Mouse (Mus musculus) hindbrain, embryonic 14.5 days (tissue): ENCODE results near the gene Phospho2. TPM values are rescaled to one million over a fixed set of nuclear protein-coding genes. Genes with fewer than 3 reads are reported as not detected.

Experiments
- ATAC-seq: fragments of 200-750 bp; cut with Nextera tagmentation; 2 replicates; pipeline ENCODE4 v1.8.0; 2017; ENCODE audit warnings: moderate number of reproducible peaks, mild to moderate bottlenecking, moderate TSS enrichment, moderate library complexity; ENCODE audit not compliant: low FRiP score
- DNase-seq: peaks from one replicate; pipeline ENCODE4 v3.0.0-alpha.2; 2015; ENCODE audit warnings: low spot score
- H3K27ac ChIP-seq: fragments of 300-500 bp; sonication (generic); 2 replicates; pipeline ENCODE4 v1.5.1; 2014; ENCODE audit warnings: mild to moderate bottlenecking, moderate library complexity
- H3K27me3 ChIP-seq: fragments of 300-500 bp; sonication (generic); 2 replicates; pipeline ENCODE4 v1.6.1; 2014; ENCODE audit warnings: mild to moderate bottlenecking, low read length, mixed read lengths; ENCODE audit not compliant: control insufficient read depth, insufficient read depth
- H3K36me3 ChIP-seq: fragments of 300-500 bp; sonication (generic); replicated peaks from 2 replicates; pipeline ENCODE4 v1.6.1; 2014; ENCODE audit not compliant: control insufficient read depth, insufficient read depth
- H3K4me1 ChIP-seq: fragments of 300-500 bp; sonication (generic); replicated peaks from 2 replicates; pipeline ENCODE4 v1.6.1; 2014; ENCODE audit warnings: antibody characterized with exemption, low read length, mixed read lengths; ENCODE audit not compliant: control insufficient read depth, insufficient read depth
- H3K4me2 ChIP-seq: fragments of 300-500 bp; sonication (generic); replicated peaks from 2 replicates; pipeline ENCODE4 v1.6.1; 2014; ENCODE audit warnings: mild to moderate bottlenecking, moderate library complexity
- H3K4me3 ChIP-seq: fragments of 300-500 bp; sonication (generic); replicated peaks from 2 replicates; pipeline ENCODE4 v1.5.1; 2014; ENCODE audit warnings: mild to moderate bottlenecking, low read length
- H3K9ac ChIP-seq: fragments of 300-500 bp; sonication (generic); 2 replicates; pipeline ENCODE4 v1.6.1; 2014
- H3K9me3 ChIP-seq: fragments of 300-500 bp; sonication (generic); 2 replicates; pipeline ENCODE4 v1.6.1; 2016; ENCODE audit warnings: low read length; ENCODE audit not compliant: control insufficient read depth
- WGBS: fragments of 180-500 bp; shearing (Covaris S2); extraction: QIAGEN DNeasy Blood & Tissue Kit; methylation state at CpG from one replicate; pipeline ENCODE4 v1.1.7; 2014; 5-methylcytosine and 5-hydroxymethylcytosine counted together
- polyA plus RNA-seq: library from polyadenylated mRNA; unstranded; fragments of >200 nt; fragmentation: Nextera tagmentation; extraction: Ambion mirVana; gene quantifications from 2 replicates; pipeline ENCODE4 v1.2.1, GENCODE M21; 2014

Phospho2 gene
- polyA plus RNA-seq, 1 experiment from 2014 or later: 40.2 TPM

- no peak for ATAC-seq
- no peak for DNase-seq
- Histone ChIP-seq H3K27me3 (no peaks in the 10 kb centered on the region), H3K36me3 (peaks cover 48% of the 10 kb centered on the region), H3K4me1 (no peaks in the 10 kb centered on the region), H3K4me3 (no peak overlapping the region), H3K9me3 (no peaks in the 10 kb centered on the region), H3K9ac (no peak overlapping the region), H3K4me2 (no peak overlapping the region), H3K27ac (no peak overlapping the region)
- 79% methylated on average over 5 of the region's 7 CpGs for WGBS
Observed at GRCm38 (mm10) chr2:69837244-69837967, 48.0 kb downstream of the Phospho2 start.

- DNase-seq (no peak), ATAC-seq (no peak)
- WGBS: 26% methylated on average over 3 of the region's 3 CpGs
Observed at GRCm38 (mm10) chr2:69837996-69838395, 48.6 kb downstream of the Phospho2 start.

DNA sequence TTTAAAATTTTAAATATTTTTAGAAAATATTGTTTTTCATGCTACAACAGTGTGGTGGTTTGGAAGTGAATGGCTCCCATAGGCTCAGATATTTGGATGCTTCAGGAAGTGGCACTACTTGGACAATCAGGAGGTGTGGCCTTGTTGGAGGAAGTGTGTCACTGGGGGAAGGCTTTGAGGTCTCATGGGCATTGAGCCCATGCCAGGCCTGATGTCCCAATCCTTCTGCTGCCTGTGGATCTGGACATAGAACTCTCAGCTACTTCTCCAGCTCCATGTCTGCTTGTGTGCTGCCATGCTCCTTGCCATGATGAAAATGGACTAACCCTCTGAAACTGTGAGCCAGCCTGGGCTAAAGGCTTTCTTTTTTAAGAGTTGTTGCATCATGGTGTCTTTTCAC is 49.3 kb downstream of the Phospho2 start:
- ATAC-seq: no peak
- no peak overlapping the region for H3K9ac ChIP-seq

More at GRCm38 (mm10) chr2:69837996-69838395, 48.6 kb downstream of the Phospho2 start:
- no peak overlapping the region for H3K9ac ChIP-seq
- no peaks in the 10 kb centered on the region for H3K9me3 ChIP-seq
- no peak overlapping the region for H3K4me3 ChIP-seq
- peaks cover 42% of the 10 kb centered on the region for H3K36me3 ChIP-seq
- no peak overlapping the region for H3K4me2 ChIP-seq
- no peaks in the 10 kb centered on the region for H3K27me3 ChIP-seq
- H3K4me1 ChIP-seq: no peaks in the 10 kb centered on the region
- H3K27ac ChIP-seq: no peak overlapping the region

DNA sequence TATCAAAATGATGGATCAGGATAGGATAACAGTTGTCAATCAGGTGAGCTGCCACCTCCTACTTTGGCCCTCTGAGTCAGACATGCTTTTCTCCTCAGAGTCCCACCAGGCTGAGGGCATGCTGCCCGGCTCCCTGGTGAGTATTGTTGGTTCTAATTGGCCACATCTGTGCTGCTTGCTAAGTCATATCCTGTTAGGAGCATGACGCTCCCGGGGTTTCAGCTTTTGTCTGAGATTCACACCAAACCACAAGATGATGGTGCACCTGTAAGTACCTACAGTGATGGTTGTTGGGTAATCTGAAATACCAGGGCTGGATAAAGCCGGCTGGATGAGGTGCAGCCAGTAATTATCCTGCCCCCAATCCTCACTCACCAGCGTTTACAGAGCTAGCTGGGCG is 50.8 kb downstream of the Phospho2 start:
- 45% methylated on average over 6 of the region's 6 CpGs for whole genome bisulfite sequencing
- Histone ChIP-seq H3K9ac (no peak overlapping the region), H3K27me3 (no peaks in the 10 kb centered on the region), H3K4me3 (no peak overlapping the region), H3K4me1 (no peaks in the 10 kb centered on the region), H3K9me3 (no peaks in the 10 kb centered on the region), H3K36me3 (peaks cover 19% of the 10 kb centered on the region), H3K4me2 (no peak overlapping the region), H3K27ac (no peak overlapping the region)
- ATAC-seq: no peak
- DNase-seq: no peak

More for the DNA sequence above, 49.3 kb downstream of the Phospho2 start:
- no peaks in the 10 kb centered on the region for H3K9me3 ChIP-seq
- H3K4me2 ChIP-seq: no peak overlapping the region
- H3K4me1 ChIP-seq: no peaks in the 10 kb centered on the region
- H3K27ac ChIP-seq: no peak overlapping the region
- no peaks in the 10 kb centered on the region for H3K27me3 ChIP-seq
- no peak for DNase-seq
- no peak overlapping the region for H3K4me3 ChIP-seq
- peaks cover 35% of the 10 kb centered on the region for H3K36me3 ChIP-seq

DNA sequence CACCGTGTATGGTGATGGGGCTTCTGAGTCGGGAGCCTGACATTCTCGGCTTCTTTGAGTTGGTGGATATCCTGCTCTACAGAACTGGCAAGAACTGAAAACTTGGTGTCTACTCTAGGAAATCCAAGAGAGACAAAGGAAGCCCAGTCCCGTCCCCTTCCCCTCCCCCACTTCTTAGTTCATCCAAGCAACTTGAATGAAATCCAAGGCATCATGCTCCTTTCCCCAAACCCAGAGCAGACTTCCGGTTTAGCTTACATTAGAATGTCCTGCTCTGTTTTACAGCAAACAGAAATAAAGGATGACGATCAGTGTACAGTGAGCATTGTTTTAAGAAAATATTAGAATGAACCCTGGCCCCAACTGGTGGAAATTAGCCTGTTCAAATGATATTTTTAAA is 59.8 kb downstream of the Phospho2 start:
- Histone ChIP-seq H3K9ac (no peak overlapping the region), H3K36me3 (no peaks in the 10 kb centered on the region), H3K9me3 (no peaks in the 10 kb centered on the region), H3K27me3 (no peaks in the 10 kb centered on the region), H3K4me1 (no peaks in the 10 kb centered on the region), H3K27ac (no peak overlapping the region), H3K4me2 (no peak overlapping the region), H3K4me3 (no peak overlapping the region)
- ATAC-seq: no peak
- WGBS: 72% methylated on average over 6 of the region's 6 CpGs
- no peak for DNase-seq

Other genes starting within 250 kb of the Phospho2 start
- gene Lrp2, start 203.6 kb upstream of the Phospho2 start, polyA plus RNA-seq: 1.1 and 1.7 TPM in 2 replicates
- gene Bbs5, start 142.5 kb upstream of the Phospho2 start, polyA plus RNA-seq: 22.5 and 24.7 TPM in 2 replicates
- 0.13 and 0.24 TPM in 2 replicates for gene Klhl41, start 119.5 kb upstream of the Phospho2 start, polyA plus RNA-seq
- 18.8 and 20.2 TPM in 2 replicates for gene Fastkd1, start 76.1 kb upstream of the Phospho2 start, polyA plus RNA-seq
- gene Ppig, start 67.1 kb upstream of the Phospho2 start, polyA plus RNA-seq: 83.9 and 84.8 TPM in 2 replicates
- gene Ccdc173, start within 50 bp of the Phospho2 start, polyA plus RNA-seq: 2.0 and 2.3 TPM in 2 replicates
- 106 and 112 TPM in 2 replicates for gene Klhl23, start 32.3 kb downstream of the Phospho2 start, polyA plus RNA-seq
- 225 and 239 TPM in 2 replicates for gene Ssb, start 71.9 kb downstream of the Phospho2 start, polyA plus RNA-seq
- 32.8 and 33.7 TPM in 2 replicates for gene Mettl5, start 96.0 kb downstream of the Phospho2 start, polyA plus RNA-seq
- gene Ubr3, start 107.6 kb downstream of the Phospho2 start, polyA plus RNA-seq: 16.3 and 21.3 TPM in 2 replicates
- 0.08 and 0.27 TPM in 2 replicates for gene Myo3b, start 249.5 kb downstream of the Phospho2 start, polyA plus RNA-seq